Mouse (Mus musculus) heart, postnatal 0 days (tissue): Measurements from ENCODE around the gene Srsf10.

ENCODE experiments used
- CTCF ChIP-seq: IDR thresholded peaks from 2 replicates; pipeline ENCODE4 v1.5.1; 2016; ENCODE audit warnings: antibody characterized with exemption, control low read depth, low read depth
- EP300 ChIP-seq: IDR thresholded peaks from 2 replicates; pipeline ENCODE4 v1.6.1; 2016; ENCODE audit warnings: antibody characterized with exemption, low read depth

- no peak for TF ChIP-seq CTCF
- no peak for TF ChIP-seq EP300
These were observed 29.0 kb downstream of the Srsf10 start for GRCm38 (mm10) chr4:135884531-135884930.
